Mouse (Mus musculus) T-helper 1 cell (primary cell): ENCODE data around the gene Aktip.

Experiments
- in situ Hi-C: fragments of 300-600 bp; cut with MboI, MseI; formaldehyde crosslinking; loops from one replicate; pipeline ENCODE4 v1.15.1; 2025; ENCODE audit warnings: high pct_unique_total_duplicates

The Aktip gene

GRCm38 (mm10) chr8:91133441-91134069 is 66.2 kb downstream of the Aktip start:
- in situ Hi-C loops, result no loop called here

GRCm38 (mm10) chr8:91132731-91133130 is 67.0 kb downstream of the Aktip start:
- in situ Hi-C loops, result no loop called here

- in situ Hi-C loops, result loop anchor here (5.0 kb wide), 1 partner anchor 44 kb away; no protein-coding TSS in a partner anchor
Measured at GRCm38 (mm10) chr8:91126786-91127185, 73.0 kb downstream of the Aktip start.

- in situ Hi-C loops, result no loop called here
Measured at GRCm38 (mm10) chr8:91124315-91124714, 75.5 kb downstream of the Aktip start.

- in situ Hi-C loops, result no loop called here
Measured at GRCm38 (mm10) chr8:91118131-91118530, 81.6 kb downstream of the Aktip start.

- in situ Hi-C loops, result no loop called here
Measured at GRCm38 (mm10) chr8:91117537-91117936, 82.2 kb downstream of the Aktip start.

GRCm38 (mm10) chr8:91114910-91115309 is 84.9 kb downstream of the Aktip start:
- in situ Hi-C loops, result no loop called here

GRCm38 (mm10) chr8:91114428-91114827 is 85.3 kb downstream of the Aktip start:
- in situ Hi-C loops, result no loop called here

GRCm38 (mm10) chr8:91111868-91112477 is 87.8 kb downstream of the Aktip start:
- in situ Hi-C loops, result no loop called here

GRCm38 (mm10) chr8:91106271-91106670 is 93.5 kb downstream of the Aktip start:
- in situ Hi-C loops, result no loop called here

GRCm38 (mm10) chr8:91098106-91098505 is 101.7 kb downstream of the Aktip start:
- in situ Hi-C loops, result no loop called here

- in situ Hi-C loops, result no loop called here
Measured at GRCm38 (mm10) chr8:91094135-91094534, 105.6 kb downstream of the Aktip start.

GRCm38 (mm10) chr8:91089601-91090000 is 110.2 kb downstream of the Aktip start:
- in situ Hi-C loops, result no loop called here

- in situ Hi-C loops, result no loop called here
Measured at GRCm38 (mm10) chr8:91088452-91088851, 111.3 kb downstream of the Aktip start.

- in situ Hi-C loops, result loop anchor here (5.0 kb wide), 1 partner anchor 45 kb away; no protein-coding TSS in a partner anchor
Measured at GRCm38 (mm10) chr8:91082428-91082827, 117.3 kb downstream of the Aktip start.

- in situ Hi-C loops, result loop anchor here (5.0 kb wide), 1 partner anchor 45 kb away; no protein-coding TSS in a partner anchor
Measured at GRCm38 (mm10) chr8:91081911-91082310, 117.9 kb downstream of the Aktip start.

GRCm38 (mm10) chr8:91079678-91080077 is 120.1 kb downstream of the Aktip start:
- in situ Hi-C loops, result loop anchor here (5.0 kb wide), 1 partner anchor 48 kb away; no protein-coding TSS in a partner anchor

GRCm38 (mm10) chr8:91077077-91077867 is 122.5 kb downstream of the Aktip start:
- in situ Hi-C loops, result no loop called here

GRCm38 (mm10) chr8:91070275-91070859 is 129.4 kb downstream of the Aktip start:
- in situ Hi-C loops, result no loop called here

- in situ Hi-C loops, result no loop called here
Measured at GRCm38 (mm10) chr8:91069834-91070233, 129.9 kb downstream of the Aktip start, which contains the start of gene Rbl2. Gene Rbl2, plus strand, starts transcription at chr8:91070057.

GRCm38 (mm10) chr8:91069407-91069806 is 130.4 kb downstream of the Aktip start:
- in situ Hi-C loops, result no loop called here

GRCm38 (mm10) chr8:91065179-91065578 is 134.6 kb downstream of the Aktip start:
- in situ Hi-C loops, result no loop called here
